Mouse (Mus musculus) adrenal gland, postnatal 14 days (tissue): ENCODE measurements around the gene Zfp991. TPM values are rescaled to one million over a fixed set of nuclear protein-coding genes. Genes with fewer than 3 reads are reported as not detected.
"Not testable (repeated sequence)": the region's sequence is repeated elsewhere in the genome, so short reads cannot be mapped to it uniquely, and the experiment has no call there.

ENCODE experiments used
- DNase-seq: peaks from one replicate; pipeline ENCODE4 v3.0.0; 2021; ENCODE audit warnings: mixed read lengths
- long read RNA-seq, 2 experiments: library from polyadenylated mRNA; stranded (forward); transcript quantifications; one replicate each; pipeline ENCODE4 v2.0.0; 2021
- total RNA-seq: library from RNA; stranded (reverse); gene quantifications from 2 replicates; pipeline ENCODE4 v1.2.3, GENCODE M21; 2021

Gene Zfp991
- total RNA-seq = 8.5 and 13.3 TPM in 2 replicates
- long read RNA-seq, experiment 1, partial matches to known transcripts = 0 of 7 reads
- long read RNA-seq, experiment 1, other reads (novel, unspliced or antisense) = 6 of 7 reads
- long read RNA-seq, experiment 2, partial matches to known transcripts = 0 of 4 reads
- long read RNA-seq, experiment 2, other reads (novel, unspliced or antisense) = 3 of 4 reads

DNA sequence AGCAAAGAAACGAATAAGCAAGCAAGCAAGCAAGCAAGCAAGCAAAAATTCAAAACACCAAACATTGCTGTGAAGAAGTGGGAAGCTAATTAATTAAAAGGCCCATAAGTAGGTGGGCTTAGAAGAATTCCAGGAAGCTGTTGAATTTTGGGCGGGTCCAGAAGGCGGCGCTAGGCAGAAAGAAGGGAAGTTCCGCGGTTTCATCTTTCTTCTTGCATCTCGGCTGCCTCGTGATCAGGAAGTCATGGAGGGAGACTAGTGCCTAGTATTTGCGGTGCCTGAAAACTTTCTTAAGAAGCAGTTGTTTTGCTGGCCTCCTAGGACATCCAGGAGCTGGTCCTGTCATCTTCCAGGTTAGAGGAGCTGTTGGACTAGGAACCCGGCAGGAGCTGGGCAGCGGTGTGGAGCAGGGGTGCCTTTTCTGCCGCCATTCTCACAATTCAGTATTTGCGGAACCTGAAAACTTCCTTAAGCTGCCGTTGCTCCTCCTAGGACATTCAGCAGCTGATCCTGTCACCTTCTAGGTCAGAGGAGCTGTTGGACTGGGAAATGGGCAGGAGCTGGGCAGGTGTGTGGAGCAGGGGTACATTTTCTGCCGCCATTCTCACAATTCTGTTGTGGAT is at the start of gene Zfp991:
Gene Zfp991, plus strand, starts transcription at position 202 of the 623 bp plus-strand sequence.
- DNase-seq = not testable (repeated sequence)

GRCm38 (mm10) chr4:147095641-147096040 is 36.2 kb upstream of the Zfp991 start:
- not testable (repeated sequence) for DNase-seq

DNA sequence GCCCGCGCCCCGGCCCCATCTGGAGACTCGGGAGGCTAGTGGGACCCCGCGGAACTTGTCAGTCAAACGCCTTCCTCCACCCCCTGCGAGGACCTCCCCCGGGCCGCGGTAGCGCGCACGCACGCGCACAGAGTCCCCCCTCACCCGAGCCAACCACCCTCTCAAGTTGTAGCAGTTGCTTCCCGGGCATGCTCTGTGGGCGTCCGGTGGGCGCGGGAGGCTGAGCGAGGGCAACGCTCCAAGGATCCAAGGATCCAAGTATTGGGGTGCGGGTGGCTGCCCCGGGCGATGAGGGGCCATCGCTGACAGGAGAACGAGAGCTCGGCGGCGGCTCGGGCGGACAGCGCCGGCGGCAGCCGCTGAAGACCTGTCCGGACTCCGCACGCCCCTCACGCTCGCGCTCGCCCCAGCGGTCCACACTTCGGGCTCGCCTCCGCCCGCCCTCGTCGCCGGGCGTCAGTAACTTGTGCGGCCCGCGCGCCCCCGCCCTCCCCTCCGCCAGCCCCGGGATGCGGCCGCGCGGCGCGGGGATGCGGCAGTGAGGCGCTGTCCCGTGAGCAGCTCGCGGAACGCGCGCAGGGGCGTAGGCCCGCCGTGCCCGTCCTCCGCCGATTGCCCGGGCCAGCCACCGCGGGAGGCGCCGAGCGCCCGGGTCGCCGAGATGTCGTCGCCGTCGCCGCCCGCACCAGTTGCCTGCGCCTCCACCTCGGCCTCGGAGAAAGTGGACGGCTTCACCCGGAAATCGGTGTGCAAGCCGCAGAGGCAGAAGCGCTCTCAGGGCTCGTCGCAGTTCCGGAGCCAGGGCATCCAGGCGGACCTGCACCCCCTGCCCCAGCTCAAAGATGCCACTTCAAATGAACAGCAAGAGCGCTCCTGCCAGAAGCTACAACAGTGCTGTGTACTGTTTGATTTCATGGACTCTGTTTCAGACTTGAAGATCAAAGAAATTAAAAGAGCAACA is 29.9 kb upstream of the Zfp991 start:
- peak; percentile 14 for DNase-seq

- DNase-seq = not testable (repeated sequence)
These were observed 28.0 kb upstream of the Zfp991 start for GRCm38 (mm10) chr4:147103814-147104213.

- DNase-seq = not testable (repeated sequence)
These were observed 14.0 kb upstream of the Zfp991 start for GRCm38 (mm10) chr4:147117839-147118238.

DNA sequence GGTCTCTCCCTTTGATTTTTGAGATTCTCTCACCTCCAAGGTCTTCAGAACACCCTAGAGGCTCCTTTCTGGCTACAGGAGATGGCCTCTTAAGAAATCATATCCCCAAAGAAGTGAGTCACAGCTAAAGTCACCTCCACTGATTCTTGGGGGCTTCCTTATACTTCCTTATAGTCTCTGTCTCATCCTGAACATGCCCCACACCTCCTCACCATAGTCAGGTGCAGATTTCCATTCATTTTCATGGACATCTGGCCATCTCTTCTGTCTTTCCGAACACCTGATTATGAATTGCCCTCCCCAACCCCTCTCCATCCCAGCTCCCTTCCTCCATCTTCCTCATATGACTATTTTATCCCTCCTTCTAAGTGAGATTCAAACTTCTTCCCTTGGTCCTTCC is 9.6 kb upstream of the Zfp991 start:
- not testable (repeated sequence) for DNase-seq

GRCm38 (mm10) chr4:147123797-147124196 is 8.0 kb upstream of the Zfp991 start:
- DNase-seq = not testable (repeated sequence)

- peak; percentile 60 for DNase-seq
These were observed 7.2 kb upstream of the Zfp991 start for GRCm38 (mm10) chr4:147124400-147125306.

- not testable (repeated sequence) for DNase-seq
These were observed 6.5 kb upstream of the Zfp991 start for GRCm38 (mm10) chr4:147125326-147125725.

DNA sequence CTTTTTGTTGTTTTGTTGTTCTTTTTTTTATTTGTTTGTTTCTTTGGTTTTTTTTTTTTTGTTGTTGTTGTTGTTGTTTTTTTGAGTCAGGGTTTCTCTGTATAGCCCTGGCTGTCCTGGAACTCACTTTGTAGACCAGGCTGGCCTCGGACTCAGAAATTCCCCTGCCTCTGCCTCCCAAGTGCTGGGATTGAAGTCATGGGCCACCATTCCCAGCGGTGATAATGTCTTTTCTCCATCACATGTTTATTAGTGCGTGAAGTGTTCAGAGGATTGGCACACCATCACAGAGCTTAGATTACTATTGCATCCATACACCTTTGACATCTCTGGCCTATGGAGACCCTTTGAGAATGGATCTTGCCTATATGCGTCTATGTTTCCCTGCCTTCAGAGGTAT is 6.0 kb upstream of the Zfp991 start:
- DNase-seq = not testable (repeated sequence)

DNA sequence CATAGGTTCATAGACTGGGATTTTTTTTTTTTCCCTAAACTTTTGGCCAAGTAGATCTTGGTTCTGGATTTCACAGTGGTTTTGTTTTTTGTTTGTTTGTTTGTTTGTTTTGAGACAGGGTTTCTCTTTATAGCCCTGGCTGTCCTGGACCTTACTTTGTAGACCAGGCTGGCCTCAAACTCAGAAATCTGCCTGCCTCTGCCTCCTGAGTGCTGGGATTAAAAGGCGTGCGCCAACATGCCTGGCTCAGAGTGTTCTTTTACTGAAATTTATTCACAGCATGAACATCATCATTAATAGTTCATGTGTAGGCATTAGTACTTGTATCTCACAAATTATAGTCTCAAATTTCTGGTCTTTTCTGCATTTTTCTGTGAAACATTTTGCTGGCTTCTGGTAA is 5.4 kb upstream of the Zfp991 start:
- not testable (repeated sequence) for DNase-seq

DNA sequence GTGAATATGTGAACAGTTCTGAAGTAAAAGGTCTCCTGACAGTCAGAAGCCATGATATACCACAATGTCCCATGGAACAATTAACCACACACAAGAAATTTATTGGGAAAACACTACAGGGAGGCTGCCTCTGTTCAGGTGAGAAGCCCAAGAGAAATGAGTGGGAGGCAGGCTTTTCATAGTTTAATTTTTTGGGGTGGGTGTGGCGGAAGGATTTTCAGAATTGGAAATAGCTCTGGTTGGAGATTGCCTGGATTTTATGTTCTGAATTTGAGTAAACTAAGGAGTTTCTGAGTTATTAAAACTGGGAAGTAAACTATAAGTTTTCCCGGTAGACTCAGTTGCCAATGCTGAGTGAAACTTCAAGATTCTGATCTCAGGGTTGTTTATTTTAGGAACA is 4.7 kb upstream of the Zfp991 start:
- DNase-seq = not testable (repeated sequence)

- DNase-seq = not testable (repeated sequence)
These were observed 3.7 kb upstream of the Zfp991 start for GRCm38 (mm10) chr4:147128152-147128551.

- not testable (repeated sequence) for DNase-seq
These were observed 1.8 kb downstream of the Zfp991 start for GRCm38 (mm10) chr4:147133596-147133995.

DNA sequence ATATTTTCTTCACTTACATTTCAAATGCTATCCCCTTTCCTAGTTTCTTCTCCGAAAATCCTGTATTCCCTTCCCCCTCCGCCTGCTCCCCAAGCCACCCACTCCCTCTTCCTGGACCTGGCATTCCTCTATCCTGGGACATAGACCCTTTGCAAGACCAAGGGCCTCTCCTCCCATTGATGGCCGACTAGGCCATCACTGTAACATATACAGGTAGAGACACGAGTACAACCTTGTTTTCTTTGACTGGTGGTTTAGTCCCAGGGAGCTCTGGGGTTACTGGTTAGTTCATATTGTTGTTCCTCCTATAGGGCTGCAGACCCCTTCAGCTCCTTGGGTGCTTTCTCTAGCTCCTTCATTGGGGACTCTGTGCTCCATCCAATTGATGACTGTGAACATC is 9.9 kb downstream of the Zfp991 start:
- not testable (repeated sequence) for DNase-seq

GRCm38 (mm10) chr4:147165282-147165681 is 33.4 kb downstream of the Zfp991 start:
- not testable (repeated sequence) for DNase-seq

GRCm38 (mm10) chr4:147170547-147170946 is 38.7 kb downstream of the Zfp991 start:
- DNase-seq = not testable (repeated sequence)

- DNase-seq = not testable (repeated sequence)
These were observed 39.7 kb downstream of the Zfp991 start for GRCm38 (mm10) chr4:147171557-147171956.

GRCm38 (mm10) chr4:147176279-147176880 is 44.5 kb downstream of the Zfp991 start:
- not testable (repeated sequence) for DNase-seq

DNA sequence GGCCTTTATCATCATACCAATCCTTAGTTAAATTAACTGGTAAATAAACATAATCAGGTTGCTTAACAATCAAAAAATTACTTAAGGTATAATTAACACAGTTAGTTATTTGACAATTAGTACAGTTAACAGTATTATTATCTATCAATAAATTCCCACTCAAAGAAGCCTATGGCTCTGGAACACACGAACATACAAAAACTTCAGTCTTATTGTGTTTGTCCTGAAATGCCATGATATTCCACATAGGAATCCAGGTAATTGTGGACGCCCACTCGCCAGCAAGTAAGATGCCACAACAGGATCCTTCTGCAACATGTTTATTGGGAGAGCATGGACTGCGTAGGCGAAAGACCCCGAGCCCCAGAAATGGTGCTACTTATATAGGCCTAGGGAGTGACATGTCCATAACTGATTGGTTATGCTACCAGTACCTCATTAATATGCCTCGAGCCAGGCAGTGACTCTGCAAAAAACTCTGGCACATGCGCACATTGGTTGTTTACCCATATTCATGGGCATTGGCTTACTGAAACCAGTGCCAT is 49.4 kb downstream of the Zfp991 start:
- not testable (repeated sequence) for DNase-seq
